Mouse (Mus musculus) limb, embryonic 15.5 days (tissue): ENCODE results near the gene Camkmt. TPM values are rescaled to one million over a fixed set of nuclear protein-coding genes. Genes with fewer than 3 reads are reported as not detected.

Experiments used
- ATAC-seq: fragments of 200-750 bp; cut with Nextera tagmentation; 2 replicates; pipeline ENCODE4 v1.8.0; 2017; ENCODE audit warnings: low read depth, moderate TSS enrichment; ENCODE audit not compliant: insufficient number of reproducible peaks, low FRiP score, low TSS enrichment
- H3K27ac ChIP-seq: fragments of 300-500 bp; sonication (generic); 2 replicates; pipeline ENCODE4 v1.5.1; 2015; ENCODE audit warnings: moderate library complexity, mild to moderate bottlenecking, inconsistent platforms
- H3K27me3 ChIP-seq: fragments of 300-500 bp; sonication (generic); 2 replicates; pipeline ENCODE4 v1.6.1; 2015; ENCODE audit warnings: inconsistent platforms
- H3K36me3 ChIP-seq: fragments of 300-500 bp; sonication (generic); 2 replicates; pipeline ENCODE4 v1.6.1; 2015; ENCODE audit warnings: inconsistent platforms
- H3K4me1 ChIP-seq: fragments of 300-500 bp; sonication (generic); 2 replicates; pipeline ENCODE4 v1.6.1; 2015; ENCODE audit warnings: inconsistent platforms
- H3K4me2 ChIP-seq: fragments of 300-500 bp; sonication (generic); 2 replicates; pipeline ENCODE4 v1.6.1; 2015; ENCODE audit warnings: mild to moderate bottlenecking, inconsistent platforms
- H3K4me3 ChIP-seq: fragments of 300-500 bp; sonication (generic); 2 replicates; pipeline ENCODE4 v1.5.1; 2015; ENCODE audit warnings: mild to moderate bottlenecking, inconsistent platforms
- H3K9ac ChIP-seq: fragments of 300-500 bp; sonication (generic); 2 replicates; pipeline ENCODE4 v1.6.1; 2015; ENCODE audit warnings: inconsistent platforms
- H3K9me3 ChIP-seq: fragments of 300-500 bp; sonication (generic); 2 replicates; pipeline ENCODE4 v1.6.1; 2016; ENCODE audit warnings: inconsistent platforms
- WGBS: fragments of 180-500 bp; shearing (Covaris S2); methylation state at CpG from one replicate; pipeline ENCODE4 v1.1.7; 2015; 5-methylcytosine and 5-hydroxymethylcytosine counted together
- polyA plus RNA-seq: library from polyadenylated mRNA; unstranded; fragments of >200 nt; fragmentation: Nextera tagmentation; extraction: Ambion mirVana; gene quantifications from 2 replicates; pipeline ENCODE4 v1.2.1, GENCODE M21; 2015

Gene Camkmt
- polyA plus RNA-seq, 1 experiment from 2014 or later: 12.3 TPM

DNA sequence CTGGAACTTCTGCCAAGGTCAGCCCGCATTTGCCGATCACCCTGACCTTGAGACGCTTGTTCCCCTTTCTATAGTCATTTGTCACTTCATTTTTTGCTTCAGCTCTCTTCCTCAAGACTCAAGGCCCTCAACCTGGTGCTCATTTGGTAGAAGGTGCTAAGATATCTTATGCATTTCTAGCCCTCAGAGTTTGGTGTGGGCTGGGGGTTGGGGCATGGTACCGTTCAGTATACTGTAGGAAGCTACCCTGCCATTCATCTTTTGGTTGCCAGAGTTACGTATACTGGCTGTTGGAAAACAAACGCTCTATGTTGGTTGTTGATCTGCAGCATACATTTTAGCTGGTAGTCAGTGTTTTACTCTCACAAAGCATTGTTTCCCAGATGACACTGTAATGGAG is 53.8 kb downstream of the Camkmt start:
- H3K4me1 ChIP-seq: no peaks in the 10 kb centered on the region
- 87% methylated on average over 6 of the region's 6 CpGs for WGBS
- ATAC-seq: no peak

DNA sequence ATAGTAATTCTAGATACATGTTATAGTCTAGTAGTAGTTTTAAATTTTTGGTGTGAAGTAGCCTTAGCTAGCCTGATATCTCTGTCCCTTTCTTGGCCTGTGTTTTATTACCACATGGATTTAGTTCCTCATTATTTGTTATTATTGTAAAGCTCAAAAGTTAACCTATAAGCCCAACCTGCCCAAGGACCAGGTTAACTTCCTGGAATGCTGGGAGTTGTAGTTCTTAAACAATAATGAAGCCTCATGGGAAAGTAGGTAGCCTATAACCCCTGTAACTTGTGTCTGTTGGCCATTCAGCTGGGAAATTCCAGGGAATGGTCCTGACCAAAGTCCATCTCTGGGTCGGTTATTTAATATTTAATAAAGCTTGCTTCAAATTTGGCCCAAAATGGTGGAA is 58.0 kb downstream of the Camkmt start:
- 79% methylated on average over 1 of the region's 1 CpGs for WGBS
- no peaks in the 10 kb centered on the region for H3K27me3 ChIP-seq
- H3K4me2 ChIP-seq: no peak overlapping the region
- no peaks in the 10 kb centered on the region for H3K9me3 ChIP-seq
- no peak overlapping the region for H3K27ac ChIP-seq
- H3K36me3 ChIP-seq: no peaks in the 10 kb centered on the region
- no peak overlapping the region for H3K4me3 ChIP-seq
- no peak overlapping the region for H3K9ac ChIP-seq
- ATAC-seq: no peak
- H3K4me1 ChIP-seq: no peaks in the 10 kb centered on the region

More for the DNA sequence above, 53.8 kb downstream of the Camkmt start:
- Histone ChIP-seq H3K27me3 (no peaks in the 10 kb centered on the region), H3K36me3 (no peaks in the 10 kb centered on the region), H3K4me2 (no peak overlapping the region), H3K9ac (no peak overlapping the region), H3K27ac (no peak overlapping the region), H3K9me3 (no peaks in the 10 kb centered on the region), H3K4me3 (no peak overlapping the region)

DNA sequence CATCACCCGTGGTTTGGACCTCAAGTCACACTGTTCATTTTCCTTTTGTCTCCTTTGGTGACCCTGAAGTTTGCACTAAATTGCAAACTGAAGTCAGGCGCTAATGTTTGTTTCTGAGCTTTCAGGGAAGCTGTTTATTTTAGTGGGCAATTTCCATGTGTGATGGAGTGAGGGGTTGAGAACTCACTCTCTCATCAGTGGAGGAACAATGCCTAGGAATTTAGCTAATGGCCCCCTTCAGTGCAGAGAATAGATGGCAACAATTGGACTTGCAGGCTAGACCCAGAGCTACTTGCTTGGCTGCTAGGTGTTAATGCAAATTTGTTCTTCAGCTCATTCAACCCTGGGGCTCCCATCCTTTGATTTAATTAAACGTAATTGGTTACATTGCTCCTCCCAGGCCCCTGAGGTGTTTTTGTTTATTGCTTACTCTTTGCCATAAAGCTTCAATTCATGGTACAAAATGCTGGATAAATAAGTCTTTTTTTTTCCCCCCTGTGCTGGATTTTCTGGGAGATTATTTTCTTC is 58.9 kb downstream of the Camkmt start:
- no peak overlapping the region for H3K4me3 ChIP-seq
- H3K4me2 ChIP-seq: no peak overlapping the region
- no peaks in the 10 kb centered on the region for H3K27me3 ChIP-seq
- H3K36me3 ChIP-seq: no peaks in the 10 kb centered on the region
- no peaks in the 10 kb centered on the region for H3K9me3 ChIP-seq
- no peak overlapping the region for H3K27ac ChIP-seq
- no peak overlapping the region for H3K9ac ChIP-seq
- ATAC-seq: no peak
- H3K4me1 ChIP-seq: no peaks in the 10 kb centered on the region
- 19% methylated on average over 3 of the region's 3 CpGs for WGBS

DNA sequence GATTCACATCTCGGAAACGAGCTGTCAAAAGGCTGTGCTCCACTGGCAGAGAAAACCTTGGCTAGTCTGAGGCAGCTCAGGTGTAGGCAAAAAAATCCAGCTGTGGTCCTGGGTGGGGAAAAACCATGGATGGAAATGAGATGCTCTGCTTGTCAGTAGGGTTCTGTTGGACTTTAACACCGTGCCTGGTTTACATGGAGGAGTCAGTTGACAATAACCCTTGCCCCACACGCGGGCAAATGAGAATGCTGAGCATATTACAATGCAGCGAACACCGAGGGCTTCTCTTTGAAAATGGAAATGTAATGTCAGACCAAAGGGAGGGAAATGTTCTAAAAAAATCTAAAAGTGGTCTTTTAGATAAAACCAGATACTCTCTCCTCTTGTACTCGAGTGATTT is 60.9 kb downstream of the Camkmt start:
- H3K27ac ChIP-seq: no peak overlapping the region
- H3K4me1 ChIP-seq: no peaks in the 10 kb centered on the region
- H3K36me3 ChIP-seq: no peaks in the 10 kb centered on the region
- no peaks in the 10 kb centered on the region for H3K9me3 ChIP-seq
- H3K27me3 ChIP-seq: no peaks in the 10 kb centered on the region
- no peak overlapping the region for H3K9ac ChIP-seq
- no peak overlapping the region for H3K4me2 ChIP-seq
- ATAC-seq: no peak
- 54% methylated on average over 8 of the region's 8 CpGs for WGBS
- no peak overlapping the region for H3K4me3 ChIP-seq

DNA sequence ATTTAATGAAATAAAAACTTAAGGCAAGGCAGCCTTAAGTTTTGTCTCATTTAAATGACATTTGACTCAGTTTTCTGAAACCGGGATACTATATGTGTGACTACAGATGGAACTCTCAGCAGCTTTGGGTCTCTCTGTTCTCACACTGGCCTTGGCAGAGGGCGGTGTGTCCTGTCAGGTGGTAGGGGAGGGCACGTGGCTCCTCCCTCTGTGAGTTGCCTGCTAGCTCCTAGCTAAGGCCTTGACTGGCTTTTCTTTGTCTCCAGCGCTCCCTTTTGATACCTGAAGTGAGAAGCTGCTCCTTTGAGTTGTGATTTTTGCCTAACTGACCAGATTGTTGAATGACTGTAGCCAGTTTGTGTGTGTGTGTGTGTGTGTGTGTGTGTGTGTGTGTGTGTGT is 67.8 kb downstream of the Camkmt start:
- WGBS: 75% methylated on average over 4 of the region's 4 CpGs
- Histone ChIP-seq H3K36me3 (no peaks in the 10 kb centered on the region), H3K4me2 (no peak overlapping the region), H3K27ac (no peak overlapping the region), H3K9me3 (no peaks in the 10 kb centered on the region), H3K9ac (no peak overlapping the region), H3K27me3 (no peaks in the 10 kb centered on the region), H3K4me1 (no peaks in the 10 kb centered on the region), H3K4me3 (no peak overlapping the region)
- ATAC-seq: no peak

DNA sequence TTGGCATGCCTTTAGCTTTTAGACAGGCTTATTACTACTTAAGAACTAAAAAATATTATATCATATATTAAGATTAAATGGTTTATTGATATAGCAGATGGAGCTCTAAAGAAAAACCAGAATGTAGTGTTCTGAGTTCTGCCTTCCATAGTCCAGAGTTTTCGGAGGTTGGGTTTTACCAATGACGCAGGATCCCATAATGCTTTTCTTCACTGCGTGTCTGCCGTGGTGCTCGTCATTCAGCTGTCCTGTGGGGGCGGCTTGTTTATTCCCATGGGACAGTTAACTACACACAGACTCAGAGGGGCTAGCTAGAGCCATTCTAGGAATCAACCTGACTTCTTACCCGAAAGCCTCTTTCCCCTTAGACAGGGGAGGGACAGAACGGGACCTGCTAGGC is 69.2 kb downstream of the Camkmt start:
- ATAC-seq: no peak
- H3K27ac ChIP-seq: no peak overlapping the region
- WGBS: 72% methylated on average over 8 of the region's 8 CpGs

DNA sequence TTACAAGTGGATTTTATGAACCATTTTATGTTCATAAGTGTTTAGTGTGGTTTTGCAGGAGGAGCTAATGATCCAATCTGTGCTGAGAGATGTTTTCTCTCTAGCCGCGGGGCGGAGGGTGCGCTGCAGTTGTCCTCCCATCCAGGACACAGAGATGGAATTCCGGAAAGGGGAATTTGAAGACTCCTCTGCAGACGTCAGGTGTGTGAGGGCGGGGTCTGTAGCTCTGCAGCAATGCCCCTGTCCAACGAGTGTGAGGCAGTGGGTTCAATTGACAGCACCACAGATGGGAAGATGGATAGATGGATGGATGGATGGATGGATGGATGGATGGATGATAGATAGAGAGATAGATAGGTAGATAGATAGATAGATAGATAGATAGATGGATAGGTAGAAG is 70.4 kb downstream of the Camkmt start:
- H3K9ac ChIP-seq: no peak overlapping the region
- no peaks in the 10 kb centered on the region for H3K36me3 ChIP-seq
- WGBS: 84% methylated on average over 8 of the region's 8 CpGs
- H3K27ac ChIP-seq: no peak overlapping the region
- H3K4me1 ChIP-seq: no peaks in the 10 kb centered on the region
- H3K4me2 ChIP-seq: no peak overlapping the region
- H3K9me3 ChIP-seq: no peaks in the 10 kb centered on the region
- H3K27me3 ChIP-seq: no peaks in the 10 kb centered on the region
- ATAC-seq: no peak
- H3K4me3 ChIP-seq: no peak overlapping the region

More for the DNA sequence above, 69.2 kb downstream of the Camkmt start:
- Histone ChIP-seq H3K9me3 (no peaks in the 10 kb centered on the region), H3K4me1 (no peaks in the 10 kb centered on the region), H3K27me3 (no peaks in the 10 kb centered on the region), H3K4me2 (no peak overlapping the region), H3K9ac (no peak overlapping the region), H3K36me3 (no peaks in the 10 kb centered on the region), H3K4me3 (no peak overlapping the region)

DNA sequence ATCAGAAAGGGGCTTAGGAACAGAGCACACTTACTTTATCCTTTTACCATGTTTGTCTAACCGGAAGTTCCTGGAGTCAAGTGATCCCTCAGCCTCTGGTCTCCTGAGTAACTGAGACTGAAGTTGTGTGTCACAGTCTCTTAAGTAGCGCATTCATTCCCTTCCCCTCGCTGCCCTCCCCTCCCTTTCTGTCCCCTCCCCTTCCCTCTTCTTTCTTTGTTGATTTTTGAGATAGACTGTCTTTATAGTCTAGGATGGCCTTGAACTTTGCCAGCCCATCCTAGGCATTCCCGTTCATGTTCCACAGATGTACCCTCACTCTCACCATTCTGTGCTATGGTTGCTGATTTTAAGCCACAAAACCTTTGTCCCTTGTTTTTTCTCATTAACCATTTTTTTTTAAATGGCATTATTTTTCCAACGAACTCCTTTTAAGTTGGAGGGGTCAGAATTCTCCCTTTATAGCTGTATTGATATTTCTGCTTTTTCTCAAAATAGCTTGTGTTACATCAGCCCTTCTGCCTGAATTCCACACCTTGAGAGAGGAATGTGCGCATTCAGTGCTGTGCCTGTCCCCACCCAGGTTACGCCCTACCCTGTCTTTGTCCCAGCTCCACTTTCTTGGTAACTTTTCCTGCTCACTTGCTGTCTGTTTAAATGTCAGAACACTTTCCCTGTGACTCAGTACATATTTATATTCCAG is 72.4 kb downstream of the Camkmt start:
- Histone ChIP-seq H3K36me3 (no peaks in the 10 kb centered on the region), H3K9ac (no peak overlapping the region), H3K9me3 (no peaks in the 10 kb centered on the region), H3K4me2 (no peak overlapping the region), H3K4me1 (no peaks in the 10 kb centered on the region), H3K4me3 (no peak overlapping the region), H3K27me3 (no peaks in the 10 kb centered on the region), H3K27ac (no peak overlapping the region)
- ATAC-seq: no peak
- WGBS: 83% methylated on average over 7 of the region's 7 CpGs

DNA sequence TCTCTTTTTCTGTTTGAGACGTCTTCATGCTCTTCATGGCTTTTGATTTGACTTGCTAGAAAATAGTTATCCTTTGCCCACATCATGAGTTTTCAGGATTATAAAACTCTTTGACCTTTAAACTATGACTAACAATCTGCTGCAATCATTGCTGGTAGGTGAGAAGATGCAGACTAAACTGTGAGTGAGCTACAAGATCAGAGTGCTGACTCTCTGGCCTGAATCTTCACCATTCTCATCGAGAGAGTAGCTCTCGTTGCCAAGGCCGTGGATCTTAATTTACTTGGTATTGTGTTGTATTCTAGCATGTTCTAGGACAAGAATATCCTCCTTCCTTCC is 72.9 kb downstream of the Camkmt start:
- no peak for ATAC-seq
- Histone ChIP-seq H3K27ac (no peak overlapping the region), H3K4me3 (no peak overlapping the region), H3K9ac (no peak overlapping the region), H3K4me2 (no peak overlapping the region), H3K36me3 (no peaks in the 10 kb centered on the region), H3K4me1 (no peaks in the 10 kb centered on the region), H3K27me3 (no peaks in the 10 kb centered on the region), H3K9me3 (no peaks in the 10 kb centered on the region)
- 81% methylated on average over 4 of the region's 4 CpGs for WGBS

DNA sequence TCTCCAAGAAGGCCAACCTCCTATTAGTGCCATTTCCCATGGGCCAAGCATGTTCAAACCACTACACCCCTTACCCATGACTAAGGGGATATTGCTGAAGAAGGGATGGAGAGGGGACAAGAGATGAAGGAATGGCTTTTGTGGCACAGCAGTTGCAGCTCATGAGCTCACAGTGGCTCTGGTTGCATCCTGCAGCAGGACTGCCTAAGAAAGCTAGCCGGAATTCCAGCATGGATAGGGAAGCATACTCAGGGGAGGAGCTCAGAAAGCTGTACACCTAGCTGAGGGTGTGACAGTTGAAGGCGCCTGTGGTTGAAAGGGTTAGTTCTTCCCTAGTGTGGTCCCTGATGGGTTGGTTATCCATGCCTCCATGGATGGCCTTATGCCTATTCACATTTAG is 78.4 kb downstream of the Camkmt start:
- Histone ChIP-seq H3K9ac (no peak overlapping the region), H3K27ac (no peak overlapping the region), H3K4me1 (no peaks in the 10 kb centered on the region), H3K4me3 (no peak overlapping the region), H3K27me3 (no peaks in the 10 kb centered on the region), H3K4me2 (no peak overlapping the region), H3K36me3 (no peaks in the 10 kb centered on the region), H3K9me3 (no peaks in the 10 kb centered on the region)
- no peak for ATAC-seq
- WGBS: 86% methylated on average over 2 of the region's 2 CpGs

DNA sequence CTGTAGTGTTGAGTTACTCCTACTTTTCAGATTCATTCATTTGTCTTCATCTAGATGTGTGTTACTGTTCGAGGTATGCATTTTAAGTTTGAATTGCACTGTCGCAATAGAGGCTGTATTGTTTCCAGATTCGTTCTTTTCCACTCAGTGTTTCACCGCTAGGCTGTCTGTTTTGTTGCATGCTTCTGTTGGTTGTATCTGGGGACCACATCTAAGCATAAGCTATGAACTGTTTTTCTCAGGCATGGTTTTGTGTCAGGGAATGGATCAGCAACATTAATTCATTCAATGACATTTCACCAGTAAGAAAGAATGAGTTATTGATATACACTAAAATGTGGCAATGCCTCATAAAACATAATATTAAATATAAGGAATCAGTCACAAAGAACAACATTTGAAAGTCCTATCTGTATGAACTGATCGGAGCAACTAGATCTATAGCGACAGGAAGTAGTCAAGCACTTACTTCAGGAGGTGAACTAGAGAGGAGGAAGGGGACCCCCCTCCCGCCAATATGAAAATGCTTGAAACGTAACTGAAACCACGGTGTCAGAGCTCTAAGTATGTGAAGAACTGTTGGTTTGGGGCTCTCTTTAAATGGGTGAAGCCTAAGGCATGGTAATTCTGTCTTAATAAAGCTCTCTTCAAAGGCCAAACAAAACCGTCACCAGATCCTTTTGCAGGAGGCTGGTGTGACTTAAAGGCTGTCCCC is 80.3 kb downstream of the Camkmt start:
- Histone ChIP-seq H3K9ac (no peak overlapping the region), H3K9me3 (no peaks in the 10 kb centered on the region), H3K4me2 (no peak overlapping the region), H3K27ac (no peak overlapping the region), H3K4me3 (no peak overlapping the region), H3K27me3 (no peaks in the 10 kb centered on the region), H3K36me3 (no peaks in the 10 kb centered on the region), H3K4me1 (no peaks in the 10 kb centered on the region)
- no peak for ATAC-seq
- WGBS: 76% methylated on average over 10 of the region's 10 CpGs

DNA sequence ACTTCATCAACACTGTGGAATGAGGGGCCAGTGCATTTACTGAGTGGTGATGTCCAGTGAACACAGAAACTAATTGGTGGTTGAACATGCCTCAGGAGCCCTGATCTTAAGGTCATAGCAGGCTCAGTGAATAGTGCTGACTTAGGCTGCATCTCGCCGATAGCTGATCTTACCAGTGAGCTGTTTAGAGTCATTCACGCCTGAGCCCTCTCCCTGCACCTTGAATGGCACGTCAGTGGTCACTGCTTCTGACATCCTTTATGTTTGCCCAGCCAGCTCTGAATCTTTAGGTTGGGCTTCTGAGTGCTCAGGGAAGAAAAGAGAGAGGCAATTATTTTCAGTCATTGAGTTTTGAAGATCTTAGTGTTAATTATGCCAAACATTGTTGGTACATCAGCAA is 81.6 kb downstream of the Camkmt start:
- Histone ChIP-seq H3K4me3 (no peak overlapping the region), H3K36me3 (no peaks in the 10 kb centered on the region), H3K4me2 (no peak overlapping the region), H3K27me3 (no peaks in the 10 kb centered on the region), H3K27ac (no peak overlapping the region), H3K9ac (no peak overlapping the region), H3K9me3 (no peaks in the 10 kb centered on the region), H3K4me1 (no peaks in the 10 kb centered on the region)
- ATAC-seq: no peak
- 47% methylated on average over 4 of the region's 4 CpGs for WGBS
